Mouse (Mus musculus) spleen, adult 2 months (tissue): ENCODE results near the gene Cldn22.

Experiments used
- CTCF ChIP-seq: fragments of 200-500 bp; IDR thresholded peaks from 2 replicates; pipeline ENCODE4 v1.5.1; 2011; ENCODE audit warnings: mild to moderate bottlenecking, inconsistent platforms; ENCODE audit not compliant: insufficient read depth, insufficient read length, insufficient replicate concordance; ENCODE audit errors: extremely low read depth
- POLR2A ChIP-seq: fragments of 200-500 bp; IDR thresholded peaks from 2 replicates; pipeline ENCODE4 v1.6.1; 2011; ENCODE audit warnings: low read depth, low read length, inconsistent platforms

DNA sequence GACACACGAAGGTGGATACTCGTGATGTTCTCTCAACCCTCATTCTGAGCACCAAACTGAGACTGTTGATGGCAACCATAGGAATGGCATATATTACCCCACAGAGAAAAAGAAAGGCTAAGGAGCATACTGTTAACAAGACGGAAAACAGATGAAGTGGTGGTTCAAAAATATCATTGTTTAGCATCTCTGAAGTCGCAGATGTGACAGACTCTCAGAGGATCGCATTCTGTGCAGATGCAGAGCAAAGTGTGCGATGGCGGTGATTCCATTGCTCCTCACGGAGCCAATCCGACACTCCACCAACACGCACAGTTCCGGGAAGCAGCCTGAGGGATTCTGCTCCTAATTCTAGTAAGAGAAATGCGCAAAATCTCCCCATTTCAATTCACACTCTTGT lies 35.0 kb downstream of the Cldn22 start:
- TF ChIP-seq POLR2A (no peak), CTCF (no peak)
